ENCODE assay signal across 24 mouse cellular contexts in genomic region chr5:47299602-47300001, GRCm38 (mm10).
DNase-seq lines count a peak whose midpoint lies in the region; ATAC-seq and TF ChIP-seq lines count a peak whose summit lies in the region.
"Had no signal": no experiment of that assay in that cellular context is flagged by ENCODE, and none has a peak within 500 bp of the region (broad histone marks: within the 10 kb centered on the region; RNA-seq: fewer than 3 reads in every experiment).

No protein-coding gene starts in this region.

- H3K9ac ChIP-seq in forebrain, embryonic 16.5 days (replicated peaks; ENCODE audit: low read depth, low read length): no peak overlapping the region
- H3K9ac ChIP-seq in heart, postnatal 0 days (replicated peaks; ENCODE audit: low read depth, low read length): no peak overlapping the region
- H3K9ac ChIP-seq in midbrain, embryonic 16.5 days (ENCODE audit: low read depth, low read length): no peak overlapping the region
- H3K9ac ChIP-seq: liver, postnatal 0 days; midbrain, embryonic 15.5 days had no signal

- no peak for TF ChIP-seq CTCF in heart, postnatal 0 days (IDR thresholded peaks at IDR 0.05; ENCODE audit: low read depth)
- TF ChIP-seq CTCF in brain, embryonic 14.5 days (IDR thresholded peaks at IDR 0.05; ENCODE audit: borderline replicate concordance, extremely low read depth, insufficient read depth, insufficient read length): no peak
- no peak for TF ChIP-seq CTCF in left cerebral cortex, adult 2 months (IDR thresholded peaks at IDR 0.05)

- DNase-seq in forebrain, embryonic 10.5 days (ENCODE audit: extremely low spot score, low spot score): no peak
- DNase-seq in heart, postnatal 0 days (ENCODE audit: low spot score): peak; percentile 28
- no peak for DNase-seq in heart, adult 11 months
- DNase-seq in brain, embryonic 14.5 days (ENCODE audit: low read depth): peak; percentile 45
- DNase-seq in left cerebral cortex, adult 2 months (ENCODE audit: extremely low spot score in 1 of 2, low spot score in 2 of 2): no peak
- DNase-seq: adrenal gland, adult 2 months; cerebellum, adult 11-12 months; cerebellum, postnatal 25 days; gastrocnemius, adult 2 months; heart, postnatal 36 days; kidney, adult 18-20 months; kidney, postnatal 14 days; liver; liver, postnatal 0 days; lung, postnatal 14 days; thymus, postnatal 36 days had no signal

- peak; percentile 78 for ATAC-seq in forebrain, embryonic 16.5 days
- ATAC-seq in heart, postnatal 0 days (ENCODE audit: insufficient read depth, low read depth): no peak
- ATAC-seq in midbrain, embryonic 16.5 days: no peak
- ATAC-seq: hindbrain, embryonic 16.5 days; liver, postnatal 0 days; midbrain, embryonic 15.5 days had no signal

- no peaks in the 10 kb centered on the region for H3K36me3 ChIP-seq in forebrain, embryonic 16.5 days (ENCODE audit: control insufficient read depth, insufficient read depth)
- no peaks in the 10 kb centered on the region for H3K36me3 ChIP-seq in forebrain, embryonic 10.5 days (replicated peaks)
- H3K36me3 ChIP-seq in heart, postnatal 0 days (replicated peaks; ENCODE audit: control insufficient read depth, insufficient read depth, low read length): no peaks in the 10 kb centered on the region
- H3K36me3 ChIP-seq in midbrain, embryonic 16.5 days (ENCODE audit: control insufficient read depth, insufficient read depth, low read length): no peaks in the 10 kb centered on the region
- H3K36me3 ChIP-seq: midbrain, embryonic 15.5 days had no signal

- no peak for TF ChIP-seq EP300 in heart, postnatal 0 days (IDR thresholded peaks at IDR 0.05; ENCODE audit: low read depth)

- no peaks in the 10 kb centered on the region for H3K9me3 ChIP-seq in forebrain, embryonic 16.5 days (ENCODE audit: control insufficient read depth, low read length)
- no peaks in the 10 kb centered on the region for H3K9me3 ChIP-seq in forebrain, embryonic 10.5 days
- H3K9me3 ChIP-seq in heart, postnatal 0 days (replicated peaks; ENCODE audit: control insufficient read depth, low read length): no peaks in the 10 kb centered on the region
- H3K9me3 ChIP-seq in midbrain, embryonic 16.5 days (replicated peaks; ENCODE audit: control insufficient read depth, low read length, poor library complexity, severe bottlenecking): no peaks in the 10 kb centered on the region
- H3K9me3 ChIP-seq: megakaryocyte, embryonic 14.5 days; midbrain, embryonic 15.5 days had no signal

- no peak overlapping the region for H3K4me3 ChIP-seq in forebrain, embryonic 16.5 days (replicated peaks; ENCODE audit: low read length)
- no peak overlapping the region for H3K4me3 ChIP-seq in forebrain, embryonic 10.5 days
- H3K4me3 ChIP-seq in heart, postnatal 0 days (ENCODE audit: low read depth, low read length): no peak overlapping the region
- no peak overlapping the region for H3K4me3 ChIP-seq in left cerebral cortex, adult 2 months
- no peak overlapping the region for H3K4me3 ChIP-seq in midbrain, embryonic 16.5 days (ENCODE audit: low read depth, low read length)
- H3K4me3 ChIP-seq: gastrocnemius, adult 2 months; megakaryocyte, embryonic 14.5 days; midbrain, embryonic 15.5 days had no signal

- intact Hi-C loops in left cerebral cortex, adult 2 months (cut with DNase I): no loop called here

- H3K4me2 ChIP-seq in forebrain, embryonic 16.5 days (ENCODE audit: low read length): no peak overlapping the region
- no peak overlapping the region for H3K4me2 ChIP-seq in heart, postnatal 0 days (ENCODE audit: low read depth, low read length)
- H3K4me2 ChIP-seq in midbrain, embryonic 16.5 days (ENCODE audit: low read length): no peak overlapping the region
- H3K4me2 ChIP-seq: heart, embryonic 11.5 days; midbrain, embryonic 15.5 days had no signal

- no peaks in the 10 kb centered on the region for H3K27me3 ChIP-seq in forebrain, embryonic 16.5 days (replicated peaks; ENCODE audit: control insufficient read depth, insufficient read depth, low read length)
- no peaks in the 10 kb centered on the region for H3K27me3 ChIP-seq in forebrain, embryonic 10.5 days (ENCODE audit: poor library complexity, severe bottlenecking)
- H3K27me3 ChIP-seq in heart, postnatal 0 days (ENCODE audit: control insufficient read depth, insufficient read depth, low read length): no peaks in the 10 kb centered on the region
- no peaks in the 10 kb centered on the region for H3K27me3 ChIP-seq in midbrain, embryonic 16.5 days (ENCODE audit: control insufficient read depth, insufficient read depth, low read depth, low read length)
- H3K27me3 ChIP-seq: CH12.LX; megakaryocyte, embryonic 14.5 days; midbrain, embryonic 15.5 days had no signal

- H3K27ac ChIP-seq in forebrain, embryonic 16.5 days (ENCODE audit: low read length): no peak overlapping the region
- no peak overlapping the region for H3K27ac ChIP-seq in forebrain, embryonic 10.5 days
- H3K27ac ChIP-seq in heart, postnatal 0 days (ENCODE audit: low read depth): no peak overlapping the region
- H3K27ac ChIP-seq in left cerebral cortex, adult 2 months: peak overlapping the region; percentile 61; the same call in 1 of the 2 replicates
- no peak overlapping the region for H3K27ac ChIP-seq in midbrain, embryonic 16.5 days (ENCODE audit: low read length)
- H3K27ac ChIP-seq: gastrocnemius, adult 2 months; midbrain, embryonic 15.5 days; stomach, postnatal 0 days had no signal

- no peak for TF ChIP-seq POLR2A in brain, embryonic 14.5 days (IDR thresholded peaks at IDR 0.05; ENCODE audit: borderline replicate concordance, extremely low read depth, insufficient read depth, insufficient read length, poor library complexity, severe bottlenecking)

- 67% methylated on average over 4 of the region's 4 CpGs for WGBS in forebrain, embryonic 16.5 days
- WGBS in forebrain, embryonic 10.5 days: 91% methylated on average over 4 of the region's 4 CpGs
- WGBS in heart, postnatal 0 days: 42% methylated on average over 4 of the region's 4 CpGs
- WGBS in midbrain, embryonic 16.5 days: 81% methylated on average over 4 of the region's 4 CpGs

- no peaks in the 10 kb centered on the region for H3K4me1 ChIP-seq in forebrain, embryonic 16.5 days (replicated peaks; ENCODE audit: control insufficient read depth, insufficient read depth, low read length)
- H3K4me1 ChIP-seq in forebrain, embryonic 10.5 days: no peaks in the 10 kb centered on the region
- H3K4me1 ChIP-seq in heart, postnatal 0 days (ENCODE audit: control insufficient read depth, insufficient read depth): no peaks in the 10 kb centered on the region
- no peaks in the 10 kb centered on the region for H3K4me1 ChIP-seq in midbrain, embryonic 16.5 days (ENCODE audit: control insufficient read depth, insufficient read depth, low read length)
- H3K4me1 ChIP-seq: megakaryocyte, embryonic 14.5 days; midbrain, embryonic 15.5 days had no signal

Comparison
In these comparisons a context has a peak if more than half of its experiments do, and no peak if none do; other contexts are left out.
1. DNase-seq: peak in heart, postnatal 0 days (single experiment) and brain, embryonic 14.5 days (single experiment); none in forebrain, embryonic 10.5 days (single experiment), heart, adult 11 months (single experiment) and left cerebral cortex, adult 2 months (0 of 2).